Mouse (Mus musculus): ENCODE measurements around the gene Gucy2g. TPM values are rescaled to one million over a fixed set of nuclear protein-coding genes. Genes with fewer than 3 reads are reported as not detected.

Gene Gucy2g
- total and polyA plus RNA-seq, 3 experiments, result 0.65 to 2.4 TPM; not detected in 1

DNA sequence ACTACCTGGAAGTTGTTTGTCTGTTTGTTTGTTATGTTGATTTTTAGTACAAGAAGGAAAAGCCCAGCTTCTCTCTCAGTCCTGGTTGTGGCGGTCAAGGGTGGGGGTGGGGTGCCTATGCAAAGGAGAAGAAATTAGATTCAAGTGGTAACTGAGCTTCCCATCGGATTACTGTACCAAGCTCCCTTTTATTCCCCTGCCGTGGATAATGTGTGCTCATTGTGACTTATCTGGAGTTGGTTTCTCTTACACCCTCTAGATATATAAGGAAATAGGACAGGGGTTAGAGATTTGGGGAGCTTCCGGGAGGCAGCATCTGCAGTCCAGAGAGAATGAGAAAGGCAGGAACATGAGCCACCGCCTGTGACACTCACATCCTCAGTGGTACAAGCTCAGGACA, 60.6 kb downstream of the Gucy2g start, which contains the start of gene Tectb:
Gene Tectb (plus strand): TSS at position 301 of the 400 bp plus-strand sequence.
- TF ChIP-seq MYC (IDR thresholded peaks at IDR 0.05; ENCODE audit: low read depth, low read length) (no peak), MAX (IDR thresholded peaks at IDR 0.05; ENCODE audit: low read length) (no peak), ZKSCAN1 (IDR thresholded peaks at IDR 0.05; ENCODE audit: low read depth, low read length) (no peak), MEF2A (IDR thresholded peaks at IDR 0.05; ENCODE audit: extremely low read depth, insufficient replicate concordance, low read depth, low read length, poor library complexity, severe bottlenecking) (no peak), RCOR1 (IDR thresholded peaks at IDR 0.05; ENCODE audit: low read depth, low read length) (no peak), GABPA (IDR thresholded peaks at IDR 0.05; ENCODE audit: low read depth, low read length) (no peak), SMC3 (IDR thresholded peaks at IDR 0.05; ENCODE audit: low read depth, low read length) (no peak), GATA1 (IDR thresholded peaks at IDR 0.05; ENCODE audit: low read depth, low read length) (no peak), NELFE (IDR thresholded peaks at IDR 0.05; ENCODE audit: low read depth, low read length) (no peak), ETS1 (IDR thresholded peaks at IDR 0.05; ENCODE audit: low read depth, low read length) (no peak), EP300 (IDR thresholded peaks at IDR 0.05; ENCODE audit: low read depth in 1 of 2, low read length in 2 of 2) (no peak), CHD2 (IDR thresholded peaks at IDR 0.05; ENCODE audit: low read length) (no peak), BHLHE40 (IDR thresholded peaks at IDR 0.05; ENCODE audit: borderline replicate concordance, low read depth, low read length) (no peak), E2F4 (IDR thresholded peaks at IDR 0.05; ENCODE audit: borderline replicate concordance, low read depth, low read length) (no peak), RAD21 (IDR thresholded peaks at IDR 0.05; ENCODE audit: low read depth, low read length) (no peak), MYB (IDR thresholded peaks at IDR 0.05; ENCODE audit: low read depth, low read length) (no peak), USF1 (IDR thresholded peaks at IDR 0.05; ENCODE audit: low read depth, low read length) (no peak)
- H3K79me2 ChIP-seq (ENCODE audit: control insufficient read depth, insufficient read depth, low read length, poor library complexity), result no peaks in the 10 kb centered on the region

DNA sequence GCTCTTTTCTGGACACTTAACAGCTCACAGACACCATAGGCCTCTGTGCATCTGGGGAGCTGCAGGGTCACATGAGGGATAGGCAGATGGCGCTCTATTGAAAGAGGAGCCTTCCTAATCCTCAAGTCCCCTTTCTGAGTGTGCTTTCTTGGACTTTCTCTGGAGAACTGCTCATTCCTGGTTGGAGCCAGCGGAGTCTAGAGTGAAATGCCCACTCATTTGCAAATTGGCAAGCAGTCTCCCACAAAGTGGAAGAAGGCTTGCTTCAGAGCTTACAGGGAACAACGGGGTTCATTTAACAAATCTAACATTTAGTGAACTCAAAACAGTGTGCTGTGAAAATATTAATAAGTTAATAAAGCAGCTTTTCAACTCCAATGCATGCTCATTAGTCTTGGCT, 63.9 kb downstream of the Gucy2g start:
- TF ChIP-seq POLR2AphosphoS5 (IDR thresholded peaks at IDR 0.05; ENCODE audit: borderline replicate concordance, low read depth, low read length), result no peak
- no peak for TF ChIP-seq MYB (IDR thresholded peaks at IDR 0.05; ENCODE audit: low read depth, low read length)
- TF ChIP-seq POLR2AphosphoS2 (IDR thresholded peaks at IDR 0.05; ENCODE audit: low read length), result no peak
- no peak for TF ChIP-seq SMC3 (IDR thresholded peaks at IDR 0.05; ENCODE audit: low read depth, low read length)
- no peak for TF ChIP-seq E2F4 (IDR thresholded peaks at IDR 0.05; ENCODE audit: borderline replicate concordance, low read depth, low read length)
- no peak for TF ChIP-seq USF2 (IDR thresholded peaks at IDR 0.05; ENCODE audit: borderline replicate concordance in 1 of 2, insufficient read depth in 1 of 2, low read depth in 1 of 2, low read length in 2 of 2)
- TF ChIP-seq MAX (IDR thresholded peaks at IDR 0.05; ENCODE audit: low read length), result no peak
- TF ChIP-seq MXI1 (IDR thresholded peaks at IDR 0.05; ENCODE audit: low read depth, low read length), result no peak
- no peaks in the 10 kb centered on the region for H3K79me2 ChIP-seq (ENCODE audit: control insufficient read depth, insufficient read depth, low read length, poor library complexity)
- H3K4me3 ChIP-seq (ENCODE audit: control insufficient read depth in 1 of 2, insufficient read depth in 1 of 2, low read depth in 2 of 2, low read length in 2 of 2), result no peak overlapping the region
- H3K27ac ChIP-seq (ENCODE audit: control insufficient read depth, low read depth, low read length), result no peak overlapping the region
- peaks cover 1 to 11% of the 10 kb centered on the region in 2 experiments; a peak in 2 of 4 replicates for H3K27me3 ChIP-seq (ENCODE audit: control insufficient read depth in 1 of 2, insufficient read depth in 2 of 2, low read length in 2 of 2)
- DNase-seq (ENCODE audit: low read depth, low spot score), result no peak
- no peaks in the 10 kb centered on the region for H3K4me1 ChIP-seq (ENCODE audit: control insufficient read depth in 1 of 2, insufficient read depth in 2 of 2, low read length in 2 of 2)
- H3K9ac ChIP-seq (ENCODE audit: control insufficient read depth, low read depth, low read length, poor library complexity, severe bottlenecking), result no peak overlapping the region
- H3K36me3 ChIP-seq (ENCODE audit: control insufficient read depth in 1 of 2, insufficient read depth in 2 of 2, low read length in 2 of 2), result no peaks in the 10 kb centered on the region
- H3K9me3 ChIP-seq (replicated peaks; ENCODE audit: insufficient read depth, low read length), result no peaks in the 10 kb centered on the region

More for the DNA sequence above, 60.6 kb downstream of the Gucy2g start, which contains the start of gene Tectb:
- peaks cover 1 to 13% of the 10 kb centered on the region in 2 experiments; a peak in 2 of 4 replicates for H3K27me3 ChIP-seq (ENCODE audit: control insufficient read depth in 1 of 2, insufficient read depth in 2 of 2, low read length in 2 of 2)
- no peak for DNase-seq (ENCODE audit: low read depth, low spot score)
- H3K9ac ChIP-seq (ENCODE audit: control insufficient read depth, low read depth, low read length, poor library complexity, severe bottlenecking), result no peak within 1 kb of the TSS
- H3K9me3 ChIP-seq (replicated peaks; ENCODE audit: insufficient read depth, low read length), result no peaks in the 10 kb centered on the region
- H3K4me3 ChIP-seq (ENCODE audit: control insufficient read depth in 1 of 2, insufficient read depth in 1 of 2, low read depth in 2 of 2, low read length in 2 of 2), result no peak within 1 kb of the TSS
- no peaks in the 10 kb centered on the region for H3K36me3 ChIP-seq (ENCODE audit: control insufficient read depth in 1 of 2, insufficient read depth in 2 of 2, low read length in 2 of 2)
- H3K4me1 ChIP-seq (ENCODE audit: control insufficient read depth in 1 of 2, insufficient read depth in 2 of 2, low read length in 2 of 2), result no peaks in the 10 kb centered on the region
- H3K27ac ChIP-seq (ENCODE audit: control insufficient read depth, low read depth, low read length), result no peak within 1 kb of the TSS

Measured in MEL (cell line).